Mouse (Mus musculus) hindbrain, embryonic 11.5 days (tissue): ENCODE measurements at regions not wholly inside any gene's neighbourhood (a gene's known extent, or its start where the extent isn't known, plus 50 kb on each side); places are given as distances from the start of the nearest gene placed in this dataset.

Experiments used
- ATAC-seq: fragments of 200-750 bp; cut with Nextera tagmentation; 2 replicates; pipeline ENCODE4 v1.8.0; 2017; ENCODE audit warnings: mild to moderate bottlenecking, moderate TSS enrichment, moderate library complexity; ENCODE audit not compliant: low FRiP score
- DNase-seq: peaks from one replicate; pipeline ENCODE4 v3.0.0-alpha.2; 2015; ENCODE audit warnings: low spot score
- H3K27ac ChIP-seq: fragments of 300-500 bp; sonication (generic); 2 replicates; pipeline ENCODE4 v1.5.1; 2014; ENCODE audit warnings: mild to moderate bottlenecking, low read depth, low read length
- H3K27me3 ChIP-seq: fragments of 300-500 bp; sonication (generic); 2 replicates; pipeline ENCODE4 v1.6.1; 2014; ENCODE audit warnings: mild to moderate bottlenecking, low read length, moderate library complexity, mixed read lengths; ENCODE audit not compliant: control insufficient read depth, insufficient read depth
- H3K36me3 ChIP-seq: fragments of 300-500 bp; sonication (generic); 2 replicates; pipeline ENCODE4 v1.6.1; 2014; ENCODE audit warnings: mild to moderate bottlenecking, low read length, moderate library complexity, mixed read lengths; ENCODE audit not compliant: control insufficient read depth, insufficient read depth
- H3K4me1 ChIP-seq: fragments of 300-500 bp; sonication (generic); replicated peaks from 2 replicates; pipeline ENCODE4 v1.6.1; 2014; ENCODE audit warnings: low read length, mixed read lengths; ENCODE audit not compliant: control insufficient read depth, insufficient read depth
- H3K4me2 ChIP-seq: fragments of 300-500 bp; sonication (generic); replicated peaks from 2 replicates; pipeline ENCODE4 v1.6.1; 2014; ENCODE audit warnings: mild to moderate bottlenecking, low read depth, low read length
- H3K4me3 ChIP-seq: fragments of 300-500 bp; sonication (generic); 2 replicates; pipeline ENCODE4 v1.5.1; 2014; ENCODE audit warnings: low read depth, low read length
- H3K9ac ChIP-seq: fragments of 300-500 bp; sonication (generic); 2 replicates; pipeline ENCODE4 v1.6.1; 2014; ENCODE audit warnings: low read depth, low read length
- H3K9me3 ChIP-seq: fragments of 300-500 bp; sonication (generic); 2 replicates; pipeline ENCODE4 v1.6.1; 2016; ENCODE audit warnings: low read length; ENCODE audit not compliant: control insufficient read depth
- WGBS: fragments of 180-500 bp; shearing (Covaris S2); extraction: QIAGEN DNeasy Blood & Tissue Kit; methylation state at CpG from one replicate; pipeline ENCODE4 v1.1.7; 2014; 5-methylcytosine and 5-hydroxymethylcytosine counted together

DNA sequence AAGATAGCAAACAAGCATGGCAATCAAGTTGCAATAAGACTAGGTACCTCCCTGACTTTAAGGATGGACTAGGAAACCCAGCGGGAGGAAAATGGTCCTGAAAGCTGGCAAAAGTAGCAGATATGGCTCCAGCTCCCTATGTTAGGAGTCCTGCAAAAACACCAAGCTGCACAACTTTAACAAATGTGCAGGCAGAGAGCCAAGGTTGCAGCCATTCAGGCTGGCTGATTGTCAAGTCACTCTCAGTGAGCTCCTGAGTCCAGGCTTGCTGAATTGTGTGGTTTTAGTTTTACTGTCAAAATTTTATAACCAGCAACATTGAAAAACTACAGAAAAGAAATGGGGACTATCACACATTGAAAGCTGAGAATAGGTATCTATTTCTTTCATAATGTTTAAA is 1122.8 kb upstream of the Slc10a2 start:
- 77% methylated on average over 1 of the region's 1 CpGs for WGBS
- ATAC-seq (no peak), DNase-seq (no peak)

DNA sequence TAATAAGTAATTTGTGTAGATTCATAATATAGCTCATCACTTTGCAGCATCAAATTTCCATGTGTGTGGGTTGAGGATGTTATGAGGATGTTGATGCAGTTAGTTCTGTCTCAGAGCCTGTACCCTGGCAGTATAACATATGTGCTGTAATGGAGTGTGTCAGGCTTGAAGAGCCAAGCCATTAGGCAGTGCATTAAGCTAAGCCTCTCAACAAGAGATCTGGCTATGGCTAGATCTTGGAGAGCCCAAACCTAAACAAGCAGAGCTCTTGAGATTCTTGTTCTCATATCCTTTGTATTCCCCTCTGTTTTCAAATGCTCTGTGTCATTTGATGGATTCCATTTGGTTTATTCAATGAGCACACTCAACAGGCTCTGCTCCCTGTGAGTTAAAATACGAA is 1120.0 kb upstream of the Slc10a2 start:
- Histone ChIP-seq H3K27ac (no peak overlapping the region), H3K9ac (no peak overlapping the region), H3K4me3 (no peak overlapping the region), H3K9me3 (no peaks in the 10 kb centered on the region), H3K4me1 (no peaks in the 10 kb centered on the region), H3K4me2 (no peak overlapping the region), H3K27me3 (no peaks in the 10 kb centered on the region), H3K36me3 (no peaks in the 10 kb centered on the region)
- DNase-seq (no peak), ATAC-seq (no peak)
- WGBS: 95% methylated on average over 1 of the region's 1 CpGs

More for the DNA sequence above, 1122.8 kb upstream of the Slc10a2 start:
- Histone ChIP-seq H3K27ac (no peak overlapping the region), H3K4me3 (no peak overlapping the region), H3K36me3 (no peaks in the 10 kb centered on the region), H3K27me3 (no peaks in the 10 kb centered on the region), H3K4me2 (no peak overlapping the region), H3K9me3 (no peaks in the 10 kb centered on the region), H3K4me1 (no peaks in the 10 kb centered on the region), H3K9ac (no peak overlapping the region)

GRCm38 (mm10) chr8:6207617-6208349 is 1102.6 kb upstream of the Slc10a2 start:
- H3K9ac ChIP-seq: no peak overlapping the region
- peak; percentile 14 for DNase-seq
- no peaks in the 10 kb centered on the region for H3K9me3 ChIP-seq

DNA sequence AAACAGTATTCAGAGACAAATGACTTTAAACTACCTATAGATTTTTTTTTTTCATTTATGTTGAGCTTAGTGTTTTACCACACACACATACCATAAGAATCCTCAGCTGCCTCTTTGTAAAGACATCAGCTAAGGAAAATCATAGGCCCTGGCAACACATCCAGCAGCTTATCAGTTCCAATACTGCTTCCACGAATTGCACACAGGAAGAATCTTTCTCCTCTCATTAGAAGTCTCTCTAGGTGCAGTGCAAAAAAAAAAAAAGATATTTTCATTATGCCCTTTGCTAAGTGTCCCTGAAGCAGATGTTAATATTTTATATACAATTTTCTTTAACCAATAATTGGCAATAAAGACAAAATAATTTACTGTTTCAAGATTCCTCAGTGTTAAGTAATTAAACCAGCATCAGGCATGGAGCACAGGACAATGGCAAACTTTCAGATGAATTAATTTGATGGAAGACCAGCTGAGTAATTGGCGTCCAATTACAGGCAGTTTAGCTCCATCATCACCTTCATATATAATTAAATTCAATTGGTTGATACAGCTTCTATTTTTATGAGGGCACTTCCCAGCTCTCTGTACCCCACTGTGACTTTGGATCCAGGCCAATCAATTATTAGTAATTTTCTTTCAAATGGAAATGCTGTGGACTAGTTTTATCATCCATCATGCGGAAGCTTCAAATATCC is 1099.0 kb upstream of the Slc10a2 start:
- Histone ChIP-seq H3K4me1 (no peaks in the 10 kb centered on the region), H3K4me2 (no peak overlapping the region), H3K9ac (no peak overlapping the region), H3K27me3 (no peaks in the 10 kb centered on the region), H3K4me3 (no peak overlapping the region), H3K36me3 (no peaks in the 10 kb centered on the region), H3K27ac (no peak overlapping the region), H3K9me3 (no peaks in the 10 kb centered on the region)
- DNase-seq (peak; percentile 2), ATAC-seq (no peak)
- 69% methylated on average over 3 of the region's 3 CpGs for whole genome bisulfite sequencing

More at GRCm38 (mm10) chr8:6207617-6208349, 1102.6 kb upstream of the Slc10a2 start:
- WGBS: 25% methylated on average over 2 of the region's 2 CpGs
- H3K27ac ChIP-seq: peak overlapping the region; percentile 60; the same call in 1 of the 2 replicates
- peak; percentile 88 for ATAC-seq
- H3K4me3 ChIP-seq: no peak overlapping the region
- H3K4me2 ChIP-seq: no peak overlapping the region
- H3K36me3 ChIP-seq: no peaks in the 10 kb centered on the region
- H3K27me3 ChIP-seq: no peaks in the 10 kb centered on the region
- no peaks in the 10 kb centered on the region for H3K4me1 ChIP-seq

- Histone ChIP-seq H3K9ac (no peak overlapping the region), H3K4me2 (no peak overlapping the region), H3K9me3 (no peaks in the 10 kb centered on the region), H3K4me3 (no peak overlapping the region), H3K27me3 (no peaks in the 10 kb centered on the region), H3K4me1 (no peaks in the 10 kb centered on the region), H3K27ac (no peak overlapping the region), H3K36me3 (no peaks in the 10 kb centered on the region)
- 91% methylated on average over 2 of the region's 2 CpGs for WGBS
- no peak for DNase-seq
- ATAC-seq: no peak
Measured at GRCm38 (mm10) chr8:6191431-6191830, 1086.3 kb upstream of the Slc10a2 start.

GRCm38 (mm10) chr8:6188422-6188821 is 1083.3 kb upstream of the Slc10a2 start:
- Histone ChIP-seq H3K27me3 (no peaks in the 10 kb centered on the region), H3K27ac (no peak overlapping the region), H3K36me3 (no peaks in the 10 kb centered on the region), H3K9me3 (no peaks in the 10 kb centered on the region), H3K4me2 (no peak overlapping the region), H3K4me3 (no peak overlapping the region), H3K4me1 (no peaks in the 10 kb centered on the region), H3K9ac (no peak overlapping the region)
- WGBS: 82% methylated on average over 2 of the region's 2 CpGs
- ATAC-seq (no peak), DNase-seq (no peak)

DNA sequence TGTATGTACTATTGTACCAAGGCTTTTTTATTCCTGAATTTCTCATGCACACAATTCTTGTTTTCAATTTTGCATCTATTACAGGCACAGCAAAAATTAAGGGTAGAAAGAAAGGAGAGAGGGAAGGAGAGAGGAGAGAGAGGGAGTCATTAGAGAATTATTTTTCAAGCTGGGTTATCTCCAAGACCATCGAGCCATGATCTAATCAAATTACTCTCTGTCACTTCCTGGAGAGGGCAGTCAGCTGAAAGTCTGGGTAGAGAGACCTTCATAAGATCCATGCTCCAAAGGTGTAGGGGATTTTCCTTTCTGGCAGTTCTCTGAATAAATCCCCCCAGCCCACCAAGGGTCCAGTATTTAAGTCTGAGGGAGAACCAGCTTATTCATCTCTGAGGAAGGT is 1081.4 kb upstream of the Slc10a2 start:
- DNase-seq (no peak), ATAC-seq (no peak)
- H3K4me3 ChIP-seq: no peak overlapping the region
- H3K36me3 ChIP-seq: no peaks in the 10 kb centered on the region
- no peaks in the 10 kb centered on the region for H3K27me3 ChIP-seq
- H3K9me3 ChIP-seq: no peaks in the 10 kb centered on the region
- 67% methylated on average over 1 of the region's 1 CpGs for WGBS
- no peak overlapping the region for H3K4me2 ChIP-seq
- H3K4me1 ChIP-seq: no peaks in the 10 kb centered on the region
- no peak overlapping the region for H3K27ac ChIP-seq
- H3K9ac ChIP-seq: no peak overlapping the region

GRCm38 (mm10) chr8:6179602-6180001 is 1074.5 kb upstream of the Slc10a2 start:
- no peak overlapping the region for H3K4me3 ChIP-seq
- 82% methylated on average over 3 of the region's 3 CpGs for WGBS
- H3K4me1 ChIP-seq: no peaks in the 10 kb centered on the region
- no peaks in the 10 kb centered on the region for H3K9me3 ChIP-seq
- H3K9ac ChIP-seq: no peak overlapping the region
- H3K4me2 ChIP-seq: no peak overlapping the region
- DNase-seq: no peak
- H3K27ac ChIP-seq: no peak overlapping the region
- no peaks in the 10 kb centered on the region for H3K27me3 ChIP-seq
- no peak for ATAC-seq
- H3K36me3 ChIP-seq: no peaks in the 10 kb centered on the region

GRCm38 (mm10) chr8:6166433-6166832 is 1061.3 kb upstream of the Slc10a2 start:
- Histone ChIP-seq H3K4me1 (no peaks in the 10 kb centered on the region), H3K27me3 (no peaks in the 10 kb centered on the region), H3K4me2 (no peak overlapping the region), H3K4me3 (no peak overlapping the region), H3K9me3 (no peaks in the 10 kb centered on the region), H3K27ac (no peak overlapping the region), H3K36me3 (no peaks in the 10 kb centered on the region), H3K9ac (no peak overlapping the region)
- ATAC-seq (no peak), DNase-seq (no peak)
